Mouse (Mus musculus): ENCODE results near the gene Cd2. TPM values are rescaled to one million over a fixed set of nuclear protein-coding genes. Genes with fewer than 3 reads are reported as not detected.

Cd2 gene
- total RNA-seq, 2 experiments from 2014 or later: 17.6 to 28.4 TPM

DNA sequence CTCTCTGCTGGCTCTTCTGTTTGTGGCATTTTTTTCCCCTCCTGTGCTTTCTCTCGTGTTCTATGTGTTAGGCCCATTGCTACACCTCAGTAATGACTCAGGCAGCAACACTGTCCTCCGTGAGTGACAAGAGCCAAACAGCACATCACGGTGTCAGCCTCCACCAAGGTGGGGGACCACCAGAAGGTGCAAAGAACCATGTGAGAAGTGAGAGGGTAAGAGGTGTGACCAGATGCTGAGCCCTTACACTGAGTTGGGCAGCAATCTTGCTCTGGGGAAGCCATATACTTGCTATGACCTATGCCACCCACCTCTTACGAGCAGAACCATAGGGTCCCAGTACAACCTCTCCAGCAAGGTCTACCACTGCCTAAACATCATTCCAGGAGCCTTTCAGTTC is 9.9 kb downstream of the Cd2 start:
- ATAC-seq (replicated peaks; ENCODE audit: low FRiP score, poor library complexity, severe bottlenecking): no peak

DNA sequence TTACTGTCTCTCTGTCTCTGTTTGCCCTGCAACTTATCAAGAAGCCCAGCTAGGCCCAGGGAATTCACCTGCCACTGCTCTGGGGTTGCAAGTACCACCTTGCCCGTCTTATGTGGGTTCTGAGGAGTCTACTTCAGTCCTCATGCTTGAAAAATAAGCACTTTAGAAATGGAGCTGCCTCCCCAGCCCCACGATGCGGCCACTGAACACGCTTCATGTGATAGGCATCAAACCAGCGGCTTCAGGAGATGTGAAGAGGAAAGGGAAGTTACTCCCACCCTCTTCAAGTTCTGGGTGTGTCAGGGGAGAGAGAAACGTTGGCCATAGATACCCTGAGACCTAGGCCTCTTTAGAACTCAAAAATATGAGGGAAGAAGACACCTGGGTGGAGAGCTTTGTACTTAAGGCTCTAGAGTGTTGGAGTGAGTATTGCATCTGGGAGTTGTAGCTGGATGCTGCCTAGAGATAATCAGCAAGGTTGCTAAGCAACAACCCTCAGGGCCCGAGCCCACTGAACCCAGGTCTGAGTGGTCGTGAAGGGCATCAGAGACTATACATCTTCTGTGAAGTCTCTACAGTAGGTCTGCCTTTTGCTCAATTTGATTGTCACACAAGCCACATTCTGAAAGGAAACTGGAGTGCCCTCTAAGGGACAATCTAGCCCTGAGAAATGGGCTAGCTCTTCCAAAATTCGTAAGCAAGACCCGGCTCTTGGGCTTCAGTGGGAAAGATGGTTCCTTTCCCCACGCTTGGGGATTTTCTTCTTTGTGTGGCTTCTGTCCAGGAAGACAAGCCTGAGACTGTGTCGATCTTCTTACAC is 11.0 kb downstream of the Cd2 start:
- no peak for ATAC-seq (replicated peaks; ENCODE audit: low FRiP score, poor library complexity, severe bottlenecking)

DNA sequence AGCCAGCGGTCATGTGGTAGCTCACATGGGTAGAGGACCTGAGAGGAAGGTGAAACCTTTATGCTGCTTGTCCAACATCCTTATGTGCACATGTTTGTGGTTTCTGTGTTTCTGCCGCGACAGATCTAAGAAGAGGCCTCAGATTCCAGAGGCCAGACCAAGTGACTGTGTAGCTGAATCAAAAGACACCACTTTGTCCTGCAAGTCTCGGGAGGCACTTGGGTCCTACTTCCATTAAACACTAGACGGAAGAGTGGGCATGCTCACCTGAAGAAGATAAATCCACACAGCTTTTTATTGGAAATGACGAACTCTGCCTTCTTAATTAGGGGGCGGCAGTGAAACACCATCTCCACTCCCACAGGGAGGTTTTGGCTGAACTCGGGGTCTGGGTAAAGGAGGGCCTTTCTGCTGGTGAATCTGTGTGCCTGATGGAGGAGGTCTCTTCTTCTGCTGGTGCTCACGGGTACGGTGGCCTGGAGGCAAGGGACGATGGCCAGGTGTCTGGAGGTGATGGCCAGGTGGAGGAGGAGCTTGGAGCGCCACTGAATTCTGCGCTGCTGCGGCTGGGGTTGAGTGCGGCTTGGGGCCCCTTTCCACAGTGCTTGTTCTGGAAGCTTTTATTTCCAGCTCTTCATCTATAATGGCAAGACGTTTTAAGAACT is 12.0 kb downstream of the Cd2 start:
- no peak for ATAC-seq (replicated peaks; ENCODE audit: low FRiP score, poor library complexity, severe bottlenecking)

- no peak for ATAC-seq (replicated peaks; ENCODE audit: low FRiP score, poor library complexity, severe bottlenecking)
Observed at GRCm38 (mm10) chr3:101274794-101275193, 12.9 kb downstream of the Cd2 start.

- ATAC-seq (replicated peaks; ENCODE audit: low FRiP score, poor library complexity, severe bottlenecking): no peak
Observed at GRCm38 (mm10) chr3:101274041-101274770, 13.5 kb downstream of the Cd2 start.

- no peak for ATAC-seq (replicated peaks; ENCODE audit: low FRiP score, poor library complexity, severe bottlenecking)
Observed at GRCm38 (mm10) chr3:101272166-101272565, 15.6 kb downstream of the Cd2 start.

DNA sequence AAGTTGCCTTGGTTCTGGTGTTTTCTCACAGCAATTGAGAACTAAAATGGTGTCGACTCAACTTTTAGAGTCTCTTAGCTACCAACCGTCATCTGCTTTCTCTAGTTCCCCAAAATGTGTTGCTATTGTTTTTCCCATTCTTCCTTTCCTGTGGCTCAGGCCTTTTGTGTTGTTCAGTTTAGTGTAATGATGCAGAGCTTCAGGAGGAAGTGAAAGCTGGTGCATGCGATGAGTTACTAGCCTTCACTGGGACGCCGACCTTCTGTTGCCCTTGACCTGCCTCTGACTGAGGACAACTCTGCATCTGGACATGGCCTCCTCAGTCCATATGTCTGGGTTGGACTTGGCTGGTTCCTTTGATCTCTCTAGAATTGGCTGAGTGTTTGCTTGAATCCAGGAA is 16.9 kb downstream of the Cd2 start:
- ATAC-seq (replicated peaks; ENCODE audit: low FRiP score, poor library complexity, severe bottlenecking): no peak

- ATAC-seq (replicated peaks; ENCODE audit: low FRiP score, poor library complexity, severe bottlenecking): no peak
Observed at GRCm38 (mm10) chr3:101268361-101268760, 19.4 kb downstream of the Cd2 start.

GRCm38 (mm10) chr3:101265561-101266091 is 22.1 kb downstream of the Cd2 start:
- no peak for ATAC-seq (replicated peaks; ENCODE audit: low FRiP score, poor library complexity, severe bottlenecking)

DNA sequence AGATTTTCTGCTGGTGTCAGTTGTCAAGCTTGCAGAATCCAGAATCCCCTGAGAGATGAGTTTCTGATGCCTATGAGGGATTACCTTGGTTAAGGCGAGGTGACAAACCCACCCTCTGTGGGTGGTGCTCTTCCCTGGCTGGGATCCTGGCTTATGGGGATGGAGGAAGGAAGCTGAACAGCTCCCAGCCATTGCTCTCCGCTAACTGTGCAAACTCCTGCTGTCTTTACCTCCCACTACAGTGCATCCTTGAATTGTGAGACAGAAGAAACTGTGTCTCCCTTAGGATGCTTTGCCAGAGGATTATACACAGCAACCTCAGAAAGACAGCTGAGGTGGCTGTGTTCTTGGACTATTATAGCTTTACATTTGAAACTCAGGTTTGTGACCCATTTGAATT is 28.8 kb downstream of the Cd2 start:
- no peak for ATAC-seq (replicated peaks; ENCODE audit: low FRiP score, poor library complexity, severe bottlenecking)

GRCm38 (mm10) chr3:101256090-101256489 is 31.6 kb downstream of the Cd2 start:
- no peak for ATAC-seq (replicated peaks; ENCODE audit: low FRiP score, poor library complexity, severe bottlenecking)

DNA sequence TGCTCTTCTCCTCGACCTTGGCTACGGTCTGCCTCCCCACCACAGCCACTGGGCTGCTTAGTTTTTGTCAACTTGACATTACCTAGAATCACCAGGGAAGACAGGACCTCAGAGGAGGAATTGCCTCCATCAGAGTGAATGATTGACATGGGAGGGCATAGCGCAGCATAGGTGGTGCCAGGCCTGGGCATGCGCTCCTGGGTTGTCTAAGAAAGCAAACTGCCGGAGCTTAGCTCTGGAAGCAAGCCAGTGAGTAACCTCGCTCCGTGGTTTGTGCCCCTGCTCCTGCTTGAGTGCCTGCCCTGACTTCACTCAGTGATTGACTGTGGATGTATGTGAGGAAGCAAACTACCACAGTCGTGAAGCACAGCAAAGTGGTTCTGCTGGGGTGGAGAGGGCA is 35.6 kb downstream of the Cd2 start:
- no peak; the same call in 1 of the 2 replicates for ATAC-seq (replicated peaks; ENCODE audit: low FRiP score, poor library complexity, severe bottlenecking)

GRCm38 (mm10) chr3:101249846-101250245 is 37.9 kb downstream of the Cd2 start:
- no peak for ATAC-seq (replicated peaks; ENCODE audit: low FRiP score, poor library complexity, severe bottlenecking)

DNA sequence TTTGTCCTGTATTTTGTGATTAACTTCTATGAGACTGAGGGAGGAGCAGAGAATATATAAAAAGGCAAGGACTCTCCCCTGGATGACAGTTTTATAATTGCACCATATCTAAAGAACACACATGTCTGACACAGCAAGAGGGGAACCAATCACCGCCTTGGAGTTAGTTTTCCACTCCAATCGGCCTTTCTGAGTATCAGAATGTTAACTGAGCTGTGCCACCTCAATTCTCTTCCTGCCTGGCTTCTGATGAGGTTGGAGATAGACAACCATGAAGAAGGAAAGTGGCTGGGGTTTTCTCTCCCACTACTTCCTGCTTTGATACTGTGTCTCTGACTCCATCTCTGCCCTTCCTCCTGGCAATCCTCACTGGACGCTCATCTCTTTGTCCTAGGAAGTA is 42.5 kb downstream of the Cd2 start:
- ATAC-seq (replicated peaks; ENCODE audit: low FRiP score, poor library complexity, severe bottlenecking): no peak

GRCm38 (mm10) chr3:101243002-101243401 is 44.7 kb downstream of the Cd2 start:
- no peak for ATAC-seq (replicated peaks; ENCODE audit: low FRiP score, poor library complexity, severe bottlenecking)

GRCm38 (mm10) chr3:101241866-101242265 is 45.9 kb downstream of the Cd2 start:
- ATAC-seq (replicated peaks; ENCODE audit: low FRiP score, poor library complexity, severe bottlenecking): no peak

DNA sequence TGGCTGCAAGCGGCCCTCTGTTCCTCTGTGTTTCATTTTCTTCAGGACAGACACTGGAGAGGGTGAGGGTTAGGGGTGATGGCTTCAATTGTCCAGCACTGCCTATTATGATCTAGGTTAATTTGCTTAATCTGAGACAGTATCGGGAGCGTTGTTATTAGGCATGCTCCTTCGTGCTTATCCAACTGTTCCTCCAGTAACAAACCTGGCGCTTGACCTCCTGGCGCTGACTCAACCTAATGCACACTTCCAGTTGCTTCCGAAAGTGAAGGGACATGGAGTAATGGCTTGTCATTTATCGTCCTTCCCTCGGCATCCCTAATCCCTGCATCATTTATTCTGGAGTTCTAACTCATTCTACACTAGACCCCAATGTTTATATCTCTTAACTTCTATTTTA is 46.9 kb downstream of the Cd2 start:
- no peak for ATAC-seq (replicated peaks; ENCODE audit: low FRiP score, poor library complexity, severe bottlenecking)

DNA sequence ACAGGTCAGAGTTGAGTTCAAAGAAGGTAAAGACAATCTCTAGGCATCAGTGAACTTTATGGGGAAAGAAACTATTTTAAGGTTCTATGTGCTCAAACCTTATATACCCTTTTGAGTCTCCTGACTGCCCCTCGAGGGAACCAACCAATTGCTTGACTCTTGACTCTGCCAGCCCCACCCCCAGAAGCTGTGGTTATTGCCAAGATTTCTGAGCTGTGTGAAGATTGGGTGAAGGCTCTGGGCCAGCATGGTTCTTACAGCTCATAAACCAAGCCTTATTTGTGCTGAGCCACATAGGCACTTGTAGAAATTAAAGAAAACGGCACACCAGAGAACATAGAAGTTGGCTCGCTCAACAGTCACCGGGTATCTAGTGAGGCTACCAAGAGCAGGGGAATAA is 48.5 kb downstream of the Cd2 start:
- no peak for ATAC-seq (replicated peaks; ENCODE audit: low FRiP score, poor library complexity, severe bottlenecking)

DNA sequence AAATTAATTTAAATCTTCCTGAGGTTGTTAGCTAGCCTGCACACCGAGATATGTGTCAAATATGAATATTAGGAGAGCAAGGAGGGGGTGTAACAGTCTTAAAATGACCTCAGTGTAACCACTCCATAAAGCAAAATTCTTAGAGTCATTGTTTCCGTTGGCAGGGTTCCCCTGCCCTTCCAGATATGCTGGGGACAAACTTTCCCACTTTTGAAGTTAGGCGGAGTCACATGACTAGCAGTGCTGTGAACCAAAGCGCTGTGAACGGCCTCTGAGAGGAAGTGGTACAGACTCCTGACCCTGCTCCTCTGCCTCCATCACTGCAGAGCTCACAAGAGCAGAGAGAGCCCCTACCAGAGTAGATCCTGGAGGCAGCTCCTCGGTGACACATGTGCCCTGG is 49.0 kb downstream of the Cd2 start:
- no peak for ATAC-seq (replicated peaks; ENCODE audit: low FRiP score, poor library complexity, severe bottlenecking)

DNA sequence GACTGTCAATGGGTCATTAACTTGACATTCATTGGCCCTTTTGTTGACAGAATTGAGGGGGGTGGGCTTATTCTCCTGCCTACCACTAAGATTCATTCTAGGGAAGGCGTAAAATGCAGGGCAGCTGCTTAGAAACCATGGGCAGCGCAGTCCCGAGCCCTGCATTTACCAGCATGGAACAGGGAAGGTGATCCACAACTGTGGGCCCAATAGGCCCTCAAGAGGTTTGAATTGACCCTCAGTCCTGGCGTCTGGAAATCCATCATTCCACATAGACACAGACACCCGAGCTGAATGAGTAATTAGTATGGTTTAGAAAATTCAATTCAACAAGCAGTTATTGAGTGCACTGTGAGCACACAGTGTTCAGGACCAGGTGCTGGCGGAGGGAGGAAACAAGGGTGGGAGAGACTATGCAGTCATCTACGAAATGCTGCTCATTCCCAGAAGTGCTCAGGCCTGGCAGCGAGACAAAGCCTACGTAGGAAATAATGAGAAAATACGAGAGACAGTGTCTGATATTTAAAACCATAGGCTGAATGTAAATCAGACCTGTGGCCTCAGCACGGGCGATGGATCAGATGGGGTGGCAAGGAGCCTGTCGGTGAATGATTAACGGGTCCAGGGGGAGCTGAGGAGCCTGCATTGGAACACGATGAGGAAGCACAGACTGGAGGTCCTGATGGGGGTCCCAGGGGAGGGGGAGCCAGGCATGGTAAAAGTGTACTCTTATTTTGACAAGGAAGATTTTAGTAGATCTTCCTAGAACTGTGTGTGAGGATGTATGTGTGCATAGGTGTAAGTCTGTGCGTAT is 50.5 kb downstream of the Cd2 start:
- no peak for ATAC-seq (replicated peaks; ENCODE audit: low FRiP score, poor library complexity, severe bottlenecking)
